Mouse (Mus musculus) stomach, embryonic 16.5 days (tissue): ENCODE results near the gene Zfp462. TPM values are rescaled to one million over a fixed set of nuclear protein-coding genes. Genes with fewer than 3 reads are reported as not detected.
"Not testable (repeated sequence)": the region's sequence is repeated elsewhere in the genome, so short reads cannot be mapped to it uniquely, and the experiment has no call there.

ENCODE experiments used
- ATAC-seq: fragments of 200-750 bp; cut with Nextera tagmentation; 2 replicates; pipeline ENCODE4 v1.8.0; 2017; ENCODE audit warnings: moderate number of reproducible peaks, moderate TSS enrichment; ENCODE audit not compliant: insufficient read depth, low FRiP score
- H3K27ac ChIP-seq: fragments of 300-500 bp; sonication (generic); 2 replicates; pipeline ENCODE4 v1.5.1; 2014; ENCODE audit warnings: low read length
- H3K27me3 ChIP-seq: fragments of 300-500 bp; sonication (generic); 2 replicates; pipeline ENCODE4 v1.6.1; 2014; ENCODE audit warnings: low read length, control low read depth, mixed read lengths; ENCODE audit not compliant: control insufficient read depth, insufficient read depth
- H3K36me3 ChIP-seq: fragments of 300-500 bp; sonication (generic); 2 replicates; pipeline ENCODE4 v1.6.1; 2014; ENCODE audit warnings: low read length; ENCODE audit not compliant: control insufficient read depth, insufficient read depth
- H3K4me1 ChIP-seq: fragments of 300-500 bp; sonication (generic); 2 replicates; pipeline ENCODE4 v1.6.1; 2014; ENCODE audit warnings: low read length, control low read depth, mixed read lengths; ENCODE audit not compliant: control insufficient read depth, insufficient read depth
- H3K4me2 ChIP-seq: fragments of 300-500 bp; sonication (generic); 2 replicates; pipeline ENCODE4 v1.6.1; 2014; ENCODE audit warnings: low read depth, low read length, mixed read lengths
- H3K4me3 ChIP-seq: fragments of 300-500 bp; sonication (generic); replicated peaks from 2 replicates; pipeline ENCODE4 v1.5.1; 2014; ENCODE audit warnings: mild to moderate bottlenecking, low read length
- H3K9ac ChIP-seq: fragments of 300-500 bp; sonication (generic); 2 replicates; pipeline ENCODE4 v1.6.1; 2014; ENCODE audit warnings: low read length
- H3K9me3 ChIP-seq: fragments of 300-500 bp; sonication (generic); replicated peaks from 2 replicates; pipeline ENCODE4 v1.6.1; 2016; ENCODE audit warnings: low read length, control low read depth; ENCODE audit not compliant: control insufficient read depth
- WGBS: fragments of 180-500 bp; shearing (Covaris S2); extraction: QIAGEN DNeasy Blood & Tissue Kit; methylation state at CpG from one replicate; pipeline ENCODE4 v1.1.7; 2014; 5-methylcytosine and 5-hydroxymethylcytosine counted together
- polyA plus RNA-seq: library from polyadenylated mRNA; unstranded; fragments of >200 nt; fragmentation: Nextera tagmentation; extraction: Ambion mirVana; gene quantifications from 2 replicates; pipeline ENCODE4 v1.2.1, GENCODE M21; 2015

Gene Zfp462
- polyA plus RNA-seq, 1 experiment from 2014 or later, result 1.9 TPM

DNA sequence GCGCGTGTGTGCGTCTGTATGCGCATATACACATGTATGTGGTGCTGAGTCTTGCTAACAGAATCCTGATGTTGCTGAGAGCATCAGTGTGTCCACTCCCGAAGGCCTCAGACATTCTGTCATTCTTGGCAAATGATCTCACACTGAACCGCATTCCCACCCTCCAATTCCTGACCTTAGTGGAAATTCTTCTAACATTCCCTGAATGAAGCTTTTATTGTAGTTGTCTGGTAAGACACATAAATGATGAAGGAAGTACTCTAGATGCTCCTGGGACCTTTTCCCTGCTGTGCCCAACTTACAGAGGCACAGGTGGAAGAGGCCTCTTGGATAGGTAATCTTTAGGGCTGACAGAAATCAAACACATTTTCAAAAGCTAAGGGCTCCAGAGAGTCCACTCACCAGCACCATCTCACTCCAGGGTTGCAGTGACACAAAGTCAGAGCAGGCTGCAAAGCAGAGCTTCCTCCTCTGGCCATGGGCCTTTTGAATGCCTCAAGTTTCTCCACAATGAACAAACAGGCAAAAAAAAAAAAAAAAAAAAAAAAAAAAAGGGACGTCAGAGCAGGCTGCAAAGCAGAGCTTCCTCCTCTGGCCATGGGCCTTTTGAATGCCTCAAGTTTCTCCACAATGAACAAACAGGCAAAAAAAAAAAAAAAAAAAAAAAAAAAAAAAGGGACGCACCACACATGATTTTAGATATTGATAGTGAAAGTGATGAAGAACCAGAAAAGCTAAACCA, 17.4 kb upstream of the Zfp462 start:
- not testable (repeated sequence) for H3K4me2 ChIP-seq, H3K27me3 ChIP-seq, H3K36me3 ChIP-seq, H3K9ac ChIP-seq, H3K4me3 ChIP-seq, H3K27ac ChIP-seq, H3K9me3 ChIP-seq, ATAC-seq, H3K4me1 ChIP-seq
- WGBS, result 73% methylated on average over 8 of the region's 8 CpGs

DNA sequence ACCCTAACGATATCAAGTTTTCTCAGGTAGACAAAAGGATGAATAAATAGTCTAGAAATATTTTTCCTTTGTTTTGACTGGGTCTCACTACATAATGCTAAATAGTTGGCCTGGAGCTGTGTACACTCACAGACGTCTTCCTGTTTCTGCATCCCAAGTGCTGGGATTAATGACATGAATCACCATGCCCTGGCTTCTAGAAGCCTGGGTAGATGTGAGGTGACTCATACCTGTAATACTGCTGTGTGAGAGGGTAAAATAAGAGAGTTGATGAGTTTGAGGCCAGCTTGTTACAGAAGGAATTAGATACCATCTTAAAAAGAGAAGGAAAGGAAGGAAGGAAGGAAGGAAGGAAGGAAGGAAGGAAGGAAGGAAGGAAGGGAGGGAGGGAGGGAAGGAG, 15.2 kb upstream of the Zfp462 start:
- Histone ChIP-seq H3K27me3 (no peaks in the 10 kb centered on the region), H3K4me2 (no peak overlapping the region), H3K4me1 (no peaks in the 10 kb centered on the region), H3K9me3 (no peaks in the 10 kb centered on the region), H3K4me3 (no peak overlapping the region), H3K27ac (no peak overlapping the region), H3K36me3 (no peaks in the 10 kb centered on the region), H3K9ac (no peak overlapping the region)
- 67% methylated on average over 2 of the region's 2 CpGs for WGBS
- ATAC-seq, result no peak

- H3K27ac ChIP-seq, result no peak overlapping the region
- WGBS, result 30% methylated on average over 2 of the region's 2 CpGs
- no peaks in the 10 kb centered on the region for H3K27me3 ChIP-seq
- no peak overlapping the region for H3K4me3 ChIP-seq
- no peaks in the 10 kb centered on the region for H3K4me1 ChIP-seq
- ATAC-seq, result no peak
- no peak overlapping the region for H3K4me2 ChIP-seq
- H3K36me3 ChIP-seq, result no peaks in the 10 kb centered on the region
- no peak overlapping the region for H3K9ac ChIP-seq
- no peaks in the 10 kb centered on the region for H3K9me3 ChIP-seq
Observed at GRCm38 (mm10) chr4:54932668-54933067, 12.2 kb upstream of the Zfp462 start.

- no peak overlapping the region for H3K4me2 ChIP-seq
- H3K27ac ChIP-seq, result no peak overlapping the region
- H3K4me1 ChIP-seq, result no peaks in the 10 kb centered on the region
- ATAC-seq, result no peak
- no peaks in the 10 kb centered on the region for H3K27me3 ChIP-seq
- H3K36me3 ChIP-seq, result no peaks in the 10 kb centered on the region
- no peaks in the 10 kb centered on the region for H3K9me3 ChIP-seq
- no peak overlapping the region for H3K4me3 ChIP-seq
- H3K9ac ChIP-seq, result no peak overlapping the region
- WGBS, result 90% methylated on average over 1 of the region's 1 CpGs
Observed at GRCm38 (mm10) chr4:54937161-54937560, 7.7 kb upstream of the Zfp462 start.

- peak overlapping the region; percentile 86 for H3K4me2 ChIP-seq
- under 1% methylated on average over 36 of the region's 36 CpGs for WGBS
- H3K27ac ChIP-seq, result peak overlapping the region; percentile 32; the same call in 1 of the 2 replicates
- no peaks in the 10 kb centered on the region for H3K36me3 ChIP-seq
- peaks cover 11% of the 10 kb centered on the region for H3K4me1 ChIP-seq
- H3K27me3 ChIP-seq, result no peaks in the 10 kb centered on the region
- peak overlapping the region; percentile 68 for H3K4me3 ChIP-seq
- H3K9ac ChIP-seq, result peak overlapping the region; percentile 70
- no peaks in the 10 kb centered on the region for H3K9me3 ChIP-seq
- ATAC-seq, result no peak
Observed at GRCm38 (mm10) chr4:54945603-54946445, 976 bp downstream of the Zfp462 start.

- H3K9me3 ChIP-seq, result no peaks in the 10 kb centered on the region
- H3K4me3 ChIP-seq, result peak overlapping the region; percentile 68
- H3K27ac ChIP-seq, result peak overlapping the region; percentile 95
- under 1% methylated on average over 10 of the region's 10 CpGs for WGBS
- H3K36me3 ChIP-seq, result no peaks in the 10 kb centered on the region
- H3K4me1 ChIP-seq, result peaks cover 11% of the 10 kb centered on the region
- peak overlapping the region; percentile 92 for H3K9ac ChIP-seq
- H3K27me3 ChIP-seq, result no peaks in the 10 kb centered on the region
- peak overlapping the region; percentile 86 for H3K4me2 ChIP-seq
- no peak for ATAC-seq
Observed at GRCm38 (mm10) chr4:54946662-54947055, 1.8 kb downstream of the Zfp462 start.

DNA sequence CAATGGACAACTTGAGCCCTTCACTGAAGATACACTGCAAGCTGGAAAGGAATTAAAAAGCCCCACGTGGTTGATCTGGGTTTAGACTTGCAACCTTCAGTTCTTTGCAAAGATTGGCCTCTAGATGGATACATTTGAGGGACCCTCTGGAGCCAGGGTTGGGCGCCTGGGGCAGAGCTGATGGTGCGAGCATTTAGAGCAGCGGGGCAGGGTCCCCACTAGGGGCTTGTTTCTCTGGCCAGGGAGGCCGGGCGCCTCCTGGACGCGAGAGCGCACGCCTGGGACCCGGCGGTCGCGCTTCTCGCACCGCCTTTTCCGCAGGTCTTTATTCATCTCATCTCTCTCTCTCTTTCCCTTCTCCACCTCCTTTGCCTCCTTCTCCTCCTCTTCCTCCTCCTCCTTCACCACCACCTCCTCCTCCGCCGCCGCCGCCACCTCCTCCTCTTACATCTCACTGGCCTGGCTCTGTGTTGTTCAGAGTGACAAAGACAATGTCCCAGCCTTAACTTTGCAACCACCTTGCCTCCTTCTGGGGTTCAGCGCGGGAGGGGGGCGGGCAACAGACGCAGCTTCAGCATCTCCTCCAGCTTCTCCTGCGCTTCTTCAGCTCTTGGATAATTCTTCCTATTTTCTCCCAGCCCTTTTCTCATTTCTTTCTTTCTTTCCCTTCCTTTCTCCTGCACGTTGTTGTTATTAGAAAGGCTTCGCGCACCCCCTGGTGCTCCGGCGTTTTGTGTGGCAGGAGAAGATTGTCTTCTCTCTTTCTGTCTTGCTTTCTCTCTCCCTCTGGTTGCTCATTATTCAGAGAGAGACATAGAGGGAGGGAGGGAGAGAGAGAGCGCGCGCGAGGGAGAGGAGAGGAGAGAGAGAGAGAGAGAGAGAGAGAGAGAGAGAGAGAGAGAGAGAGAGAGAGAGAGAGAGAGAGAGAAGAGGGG, 2.5 kb downstream of the Zfp462 start:
- H3K27ac ChIP-seq, result peak overlapping the region; percentile 95
- peak; percentile 48; the same call in 1 of the 2 replicates for ATAC-seq
- H3K27me3 ChIP-seq, result no peaks in the 10 kb centered on the region
- H3K9ac ChIP-seq, result peak overlapping the region; percentile 92
- WGBS, result under 1% methylated on average over 35 of the region's 35 CpGs
- peak overlapping the region; percentile 86 for H3K4me2 ChIP-seq
- H3K36me3 ChIP-seq, result no peaks in the 10 kb centered on the region
- H3K4me3 ChIP-seq, result peak overlapping the region; percentile 68
- H3K9me3 ChIP-seq, result no peaks in the 10 kb centered on the region
- H3K4me1 ChIP-seq, result peaks cover 11% of the 10 kb centered on the region

DNA sequence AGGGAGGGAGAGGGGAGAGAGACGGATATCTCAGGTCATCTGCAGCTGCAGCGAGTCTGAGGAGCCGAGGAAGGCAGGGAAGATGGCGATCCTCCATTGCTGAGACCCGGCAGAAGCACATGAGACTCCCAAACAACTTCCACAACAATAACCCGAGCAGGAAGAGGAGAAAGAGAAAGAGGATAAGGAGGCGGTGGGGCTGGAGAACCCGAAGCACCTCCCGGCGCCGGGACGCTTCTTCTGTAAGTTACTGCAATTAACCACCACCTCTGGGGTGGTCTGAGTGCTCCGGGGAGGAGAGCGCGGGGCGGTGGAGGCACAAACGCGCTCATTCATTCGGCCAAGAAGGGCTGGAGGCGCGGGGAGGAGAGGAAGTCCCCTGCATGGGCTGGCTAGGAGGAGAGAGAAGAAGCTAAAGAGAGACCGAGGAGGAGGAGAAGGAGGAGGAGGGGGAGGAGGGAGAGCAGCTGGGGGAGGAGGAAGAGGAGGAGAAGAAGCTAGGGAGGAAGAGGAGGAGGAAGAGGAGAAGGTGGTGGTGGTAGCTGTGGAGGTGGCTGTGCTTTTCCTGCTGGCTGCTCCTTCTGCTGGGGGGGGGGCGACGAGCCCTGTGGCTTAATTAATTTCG, 3.3 kb downstream of the Zfp462 start:
- Histone ChIP-seq H3K36me3 (no peaks in the 10 kb centered on the region), H3K4me3 (peak overlapping the region; percentile 68), H3K9me3 (no peaks in the 10 kb centered on the region), H3K4me1 (peaks cover 14% of the 10 kb centered on the region), H3K27ac (peak overlapping the region; percentile 95), H3K4me2 (peak overlapping the region; percentile 86), H3K9ac (peak overlapping the region; percentile 92), H3K27me3 (no peaks in the 10 kb centered on the region)
- under 1% methylated on average over 25 of the region's 25 CpGs for WGBS
- peak; percentile 44; the same call in 1 of the 2 replicates for ATAC-seq
